Mouse (Mus musculus) c-Kit-negative CD71-positive TER-119-positive erythroid progenitor cells, embryonic 14.5 days (primary cell): Measurements from ENCODE around the gene Ctf2.

Experiments
- DNase-seq: peaks from one replicate; pipeline ENCODE4 v3.0.0-alpha.2; 2013; ENCODE audit warnings: low read depth, low spot score

The Ctf2 gene

GRCm38 (mm10) chr7:127686740-127687449 lies 45.1 kb downstream of the Ctf2 start:
- no peak for DNase-seq

- DNase-seq, result no peak
Observed at GRCm38 (mm10) chr7:127685304-127686018, 46.5 kb downstream of the Ctf2 start.

- DNase-seq, result no peak
Observed at GRCm38 (mm10) chr7:127681888-127682553, 49.9 kb downstream of the Ctf2 start.

- DNase-seq, result no peak
Observed at GRCm38 (mm10) chr7:127680541-127680940, 51.4 kb downstream of the Ctf2 start.

- DNase-seq, result no peak
Observed at GRCm38 (mm10) chr7:127678811-127679210, 53.2 kb downstream of the Ctf2 start.

DNA sequence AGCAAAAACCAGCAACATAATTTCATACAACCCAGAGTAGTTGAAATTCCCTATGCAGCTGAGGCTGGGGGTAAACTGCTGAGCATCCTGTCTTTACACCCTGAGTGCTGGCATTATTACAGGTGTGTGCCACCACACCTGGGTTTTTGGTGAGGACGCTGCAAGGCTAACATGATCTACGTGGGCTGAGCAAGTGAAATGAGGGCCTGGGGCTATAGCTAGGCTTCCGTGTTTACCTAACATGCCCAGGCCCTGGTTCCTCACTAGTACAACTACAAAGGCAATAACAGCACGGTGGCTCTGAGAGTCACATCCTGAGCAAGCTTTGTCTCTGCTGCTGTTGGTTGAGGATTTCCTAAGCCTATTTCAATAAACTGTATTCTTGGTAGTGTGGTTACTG lies 54.4 kb downstream of the Ctf2 start:
- DNase-seq, result no peak

- peak; percentile 54 for DNase-seq
Observed at GRCm38 (mm10) chr7:127677077-127677476, 54.9 kb downstream of the Ctf2 start.

- no peak for DNase-seq
Observed at GRCm38 (mm10) chr7:127675391-127675811, 56.6 kb downstream of the Ctf2 start.

GRCm38 (mm10) chr7:127674977-127675376 lies 57.0 kb downstream of the Ctf2 start:
- peak; percentile 75 for DNase-seq

DNA sequence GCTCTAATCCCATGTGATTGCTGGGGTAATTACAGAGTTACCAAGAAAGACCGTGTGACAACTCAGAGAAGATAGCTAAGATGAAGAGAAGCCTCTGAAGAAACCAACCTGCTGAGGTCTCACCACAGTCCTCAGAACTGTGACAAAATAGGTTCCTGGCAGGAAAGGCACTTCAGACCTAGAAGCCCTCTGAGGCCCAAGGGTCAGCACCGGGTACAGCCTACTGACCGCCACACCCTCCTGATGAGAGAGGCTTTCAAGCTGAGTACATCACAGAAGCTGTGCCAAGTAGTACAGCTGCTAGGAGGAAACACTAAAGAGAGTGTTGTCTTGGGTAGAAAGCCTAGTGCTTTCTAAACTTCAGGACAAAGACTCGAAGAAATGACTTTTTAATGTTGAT lies 59.2 kb downstream of the Ctf2 start:
- DNase-seq, result no peak

- DNase-seq, result no peak
Observed at GRCm38 (mm10) chr7:127671880-127672774, 59.8 kb downstream of the Ctf2 start.
